Mouse (Mus musculus) lung, postnatal 0 days (tissue): ENCODE results near the gene Hoxc4. TPM values are rescaled to one million over a fixed set of nuclear protein-coding genes. Genes with fewer than 3 reads are reported as not detected.

Experiments
- ATAC-seq: fragments of 200-750 bp; cut with Nextera tagmentation; 2 replicates; pipeline ENCODE4 v1.8.0; 2017; ENCODE audit warnings: moderate library complexity
- DNase-seq: peaks from one replicate; pipeline ENCODE4 v3.0.0-alpha.2; 2016; ENCODE audit warnings: low spot score
- H3K27ac ChIP-seq: fragments of 300-500 bp; sonication (generic); 2 replicates; pipeline ENCODE4 v1.5.1; 2014; ENCODE audit warnings: antibody characterized with exemption, mild to moderate bottlenecking, low read length, mixed read lengths
- H3K27me3 ChIP-seq: fragments of 300-500 bp; sonication (generic); replicated peaks from 2 replicates; pipeline ENCODE4 v1.6.1; 2014; ENCODE audit warnings: low read length, mixed read lengths; ENCODE audit not compliant: insufficient read depth
- H3K36me3 ChIP-seq: fragments of 300-500 bp; sonication (generic); 2 replicates; pipeline ENCODE4 v1.6.1; 2014; ENCODE audit warnings: low read length, mixed read lengths; ENCODE audit not compliant: insufficient read depth
- H3K4me1 ChIP-seq: fragments of 300-500 bp; sonication (generic); 2 replicates; pipeline ENCODE4 v1.6.1; 2014; ENCODE audit warnings: antibody characterized with exemption, low read depth, low read length, mixed read lengths; ENCODE audit not compliant: insufficient read depth
- H3K4me2 ChIP-seq: fragments of 300-500 bp; sonication (generic); replicated peaks from 2 replicates; pipeline ENCODE4 v1.6.1; 2014; ENCODE audit warnings: low read depth, mild to moderate bottlenecking, low read length, moderate library complexity, mixed read lengths
- H3K4me3 ChIP-seq: fragments of 300-500 bp; sonication (generic); 2 replicates; pipeline ENCODE4 v1.5.1; 2014; ENCODE audit warnings: low read depth, low read length
- H3K9ac ChIP-seq: fragments of 300-500 bp; sonication (generic); replicated peaks from 2 replicates; pipeline ENCODE4 v1.6.1; 2014; ENCODE audit warnings: low read depth, mild to moderate bottlenecking
- H3K9me3 ChIP-seq: fragments of 300-500 bp; sonication (generic); 2 replicates; pipeline ENCODE4 v1.6.1; 2016; ENCODE audit warnings: low read length, mixed read lengths
- CTCF ChIP-seq: IDR thresholded peaks from 2 replicates; pipeline ENCODE4 v1.5.1; 2016; ENCODE audit warnings: antibody characterized with exemption, mild to moderate bottlenecking
- EP300 ChIP-seq: IDR thresholded peaks from 2 replicates; pipeline ENCODE4 v1.6.1; 2016; ENCODE audit warnings: antibody characterized with exemption, mild to moderate bottlenecking, control low read depth
- WGBS: fragments of 180-500 bp; shearing (Covaris S2); extraction: QIAGEN DNeasy Blood & Tissue Kit; methylation state at CpG from one replicate; pipeline ENCODE4 v1.1.7; 2014; 5-methylcytosine and 5-hydroxymethylcytosine counted together
- polyA plus RNA-seq: library from polyadenylated mRNA; unstranded; fragments of >200 nt; fragmentation: Nextera tagmentation; extraction: Ambion mirVana; gene quantifications from 2 replicates; pipeline ENCODE4 v1.2.1, GENCODE M21; 2015

Gene Hoxc4
- polyA plus RNA-seq, 1 experiment from 2014 or later: 0.23 TPM

GRCm38 (mm10) chr15:102997431-102997830 lies 21.3 kb upstream of the Hoxc4 start:
- WGBS: 0% methylated on average over 3 of the region's 3 CpGs
- H3K36me3 ChIP-seq: no peaks in the 10 kb centered on the region
- ATAC-seq (no peak), DNase-seq (no peak)
- no peak overlapping the region for H3K4me2 ChIP-seq
- H3K27me3 ChIP-seq: peaks cover 93% of the 10 kb centered on the region
- no peak overlapping the region for H3K4me3 ChIP-seq
- H3K27ac ChIP-seq: no peak overlapping the region
- no peaks in the 10 kb centered on the region for H3K9me3 ChIP-seq
- H3K4me1 ChIP-seq: no peaks in the 10 kb centered on the region
- H3K9ac ChIP-seq: no peak overlapping the region
- TF ChIP-seq CTCF: no peak

- ATAC-seq (no peak), DNase-seq (no peak)
- Histone ChIP-seq H3K9ac (no peak within 1 kb of the TSS), H3K36me3 (no peaks in the 10 kb centered on the region), H3K27me3 (peaks cover 93% of the 10 kb centered on the region), H3K4me2 (peak within 1 kb of the TSS; percentile 68), H3K27ac (no peak within 1 kb of the TSS), H3K4me1 (no peaks in the 10 kb centered on the region), H3K4me3 (peak within 1 kb of the TSS; percentile 31; the same call in 1 of the 2 replicates), H3K9me3 (no peaks in the 10 kb centered on the region)
- 3% methylated on average over 19 of the region's 19 CpGs for WGBS
- TF ChIP-seq CTCF: no peak
- no peak for TF ChIP-seq EP300
Observed at GRCm38 (mm10) chr15:102997939-102998355, 20.8 kb upstream of the Hoxc4 start, which contains the start of gene Hoxc6. Gene Hoxc6, plus strand, starts transcription at chr15:102998257.

GRCm38 (mm10) chr15:102998608-102999182 lies 20.0 kb upstream of the Hoxc4 start:
- no peak for ATAC-seq
- no peaks in the 10 kb centered on the region for H3K4me1 ChIP-seq
- peak overlapping the region; percentile 68 for H3K4me2 ChIP-seq
- H3K27ac ChIP-seq: no peak overlapping the region
- WGBS: under 1% methylated on average over 19 of the region's 19 CpGs
- DNase-seq: no peak
- H3K27me3 ChIP-seq: peaks cover 94% of the 10 kb centered on the region
- no peaks in the 10 kb centered on the region for H3K36me3 ChIP-seq
- no peaks in the 10 kb centered on the region for H3K9me3 ChIP-seq
- H3K4me3 ChIP-seq: 0 out of 2 replicates have a peak overlapping the region, but pooled peaks have one; percentile 31
- TF ChIP-seq CTCF (no peak), EP300 (no peak)
- H3K9ac ChIP-seq: no peak overlapping the region

- Histone ChIP-seq H3K27ac (no peak overlapping the region), H3K4me3 (peak overlapping the region; percentile 31), H3K9ac (no peak overlapping the region), H3K4me2 (peak overlapping the region; percentile 68), H3K4me1 (no peaks in the 10 kb centered on the region), H3K9me3 (no peaks in the 10 kb centered on the region), H3K27me3 (peaks cover 94% of the 10 kb centered on the region), H3K36me3 (no peaks in the 10 kb centered on the region)
- WGBS: 1% methylated on average over 33 of the region's 33 CpGs
- TF ChIP-seq EP300: no peak
- no peak for TF ChIP-seq CTCF
- DNase-seq (peak; percentile 42), ATAC-seq (no peak; the same call in 1 of the 2 replicates)
Observed at GRCm38 (mm10) chr15:102999183-102999831, 19.4 kb upstream of the Hoxc4 start.

- H3K36me3 ChIP-seq: no peaks in the 10 kb centered on the region
- DNase-seq (no peak), ATAC-seq (no peak)
- H3K4me2 ChIP-seq: peak overlapping the region; percentile 68; the same call in 1 of the 2 replicates
- H3K4me1 ChIP-seq: no peaks in the 10 kb centered on the region
- H3K27ac ChIP-seq: no peak overlapping the region
- no peaks in the 10 kb centered on the region for H3K9me3 ChIP-seq
- peaks cover 90% of the 10 kb centered on the region for H3K27me3 ChIP-seq
- 5% methylated on average over 11 of the region's 11 CpGs for WGBS
- H3K4me3 ChIP-seq: no peak overlapping the region
- TF ChIP-seq CTCF: no peak
- TF ChIP-seq EP300: no peak
- no peak overlapping the region for H3K9ac ChIP-seq
Observed at GRCm38 (mm10) chr15:102999955-103000354, 18.8 kb upstream of the Hoxc4 start.

GRCm38 (mm10) chr15:103000501-103000901 lies 18.2 kb upstream of the Hoxc4 start:
- no peak overlapping the region for H3K27ac ChIP-seq
- no peak overlapping the region for H3K4me3 ChIP-seq
- ATAC-seq (no peak), DNase-seq (no peak)
- 5% methylated on average over 24 of the region's 24 CpGs for WGBS
- H3K36me3 ChIP-seq: no peaks in the 10 kb centered on the region
- 0 out of 2 replicates have a peak overlapping the region, but pooled peaks have one; percentile 11 for H3K4me2 ChIP-seq
- no peaks in the 10 kb centered on the region for H3K4me1 ChIP-seq
- no peaks in the 10 kb centered on the region for H3K9me3 ChIP-seq
- no peak for TF ChIP-seq CTCF
- TF ChIP-seq EP300: no peak
- H3K9ac ChIP-seq: no peak overlapping the region
- H3K27me3 ChIP-seq: peaks cover 88% of the 10 kb centered on the region
